Mouse (Mus musculus): ENCODE data around the gene Ddx25. TPM values are rescaled to one million over a fixed set of nuclear protein-coding genes. Genes with fewer than 3 reads are reported as not detected.

The Ddx25 gene
- polyA plus RNA-seq (2015; fragmentation: Nextera tagmentation; extraction: Ambion mirVana), result 19.4 and 21.6 TPM in 2 replicates

DNA sequence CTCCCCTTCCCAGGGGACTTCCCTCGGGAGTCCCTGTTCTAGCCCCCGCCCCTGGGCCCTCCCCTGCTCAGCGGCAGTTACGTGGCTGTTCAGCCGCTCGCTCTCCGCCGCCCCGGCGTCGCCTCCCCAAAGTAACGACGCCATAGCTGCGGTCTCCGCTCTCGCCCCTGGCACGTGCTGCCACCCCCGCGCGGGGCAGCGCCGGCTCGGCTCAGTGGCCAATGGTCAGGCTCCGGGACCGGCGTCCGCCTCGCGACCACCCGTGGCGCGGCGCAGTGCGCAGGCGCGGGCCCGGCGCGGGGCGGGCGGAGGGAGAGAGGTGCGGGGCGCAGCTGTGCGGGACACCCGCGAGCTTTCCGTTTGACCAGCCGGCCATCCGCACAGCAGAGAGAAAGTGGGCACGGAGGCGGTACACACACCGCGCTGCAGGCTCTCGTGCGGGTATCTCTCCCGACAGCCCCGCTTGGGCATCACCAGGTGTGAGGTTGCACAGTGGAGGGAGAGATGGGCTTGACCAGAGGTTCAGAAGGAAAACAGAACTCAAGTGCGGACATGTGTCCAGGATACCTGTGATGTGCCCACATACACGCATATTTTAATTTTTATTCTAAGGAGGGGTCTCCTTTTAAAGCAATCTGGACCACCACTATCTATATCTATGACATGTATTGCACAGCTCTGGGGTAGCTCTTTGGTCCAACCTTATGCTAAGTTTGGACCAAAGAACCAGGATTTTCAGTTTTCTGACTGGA lies at the start of gene Ddx25, which contains the start of gene Pus3:
TSS of gene Ddx25 (minus strand) at position 272 of the 752 bp plus-strand sequence.
TSS of gene Pus3 (plus strand) at position 339 of the 752 bp plus-strand sequence.
- Histone ChIP-seq H3K4me1 (replicated peaks; ENCODE audit: control insufficient read depth, insufficient read depth, low read length) (peaks cover 17% of the 10 kb centered on the region), H3K9me3 (ENCODE audit: control insufficient read depth, low read length) (no peaks in the 10 kb centered on the region), H3K4me2 (ENCODE audit: low read length) (peak within 1 kb of the TSS; percentile 97), H3K36me3 (ENCODE audit: control insufficient read depth, insufficient read depth) (peaks cover 10% of the 10 kb centered on the region; the same call in 1 of the 2 replicates), H3K4me3 (replicated peaks; ENCODE audit: low read length) (peak within 1 kb of the TSS; percentile 58), H3K9ac (replicated peaks; ENCODE audit: low read depth, low read length) (peak within 1 kb of the TSS; percentile 73), H3K27me3 (replicated peaks; ENCODE audit: control insufficient read depth, insufficient read depth, low read length) (peaks cover 2% of the 10 kb centered on the region; the same call in 1 of the 2 replicates), H3K27ac (ENCODE audit: low read length) (peak within 1 kb of the TSS; percentile 78)
- WGBS, result under 1% methylated on average over 59 of the region's 59 CpGs
- peak; percentile 68 for ATAC-seq

DNA sequence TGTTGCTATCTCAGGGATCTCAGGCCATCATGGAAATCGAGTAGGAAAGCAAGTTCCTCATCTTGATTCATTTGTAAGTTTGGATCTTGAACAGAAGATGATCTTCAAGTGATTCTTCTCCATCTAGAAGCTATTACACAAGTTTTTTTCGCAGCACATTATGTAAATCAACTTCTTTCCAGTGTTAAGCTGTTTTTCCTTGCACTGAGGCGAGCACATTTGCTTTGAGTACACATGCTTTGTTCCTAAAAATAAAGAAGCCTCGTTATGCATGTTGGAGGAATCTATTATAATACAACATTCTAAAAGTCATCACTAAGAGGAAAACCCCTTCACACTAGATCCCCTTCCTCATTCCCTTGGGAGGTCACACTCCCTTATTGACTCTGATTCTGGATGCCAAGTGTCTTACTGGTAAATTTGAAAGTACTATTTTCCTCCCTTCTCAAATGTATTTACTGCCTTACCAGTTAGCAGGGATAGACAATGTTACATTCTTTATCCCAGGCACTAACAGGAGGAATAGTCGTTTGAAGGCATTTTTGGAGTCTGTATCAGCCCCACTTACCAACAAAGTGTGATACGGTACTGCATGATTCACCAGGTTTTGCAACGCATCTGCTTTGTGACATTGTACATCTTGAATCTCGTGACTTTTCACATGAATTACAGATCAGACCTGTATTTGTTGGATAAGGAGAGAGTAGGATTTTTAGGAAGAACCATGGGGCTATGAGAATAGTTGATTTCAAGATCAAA lies 49.5 kb upstream of the Ddx25 start:
- no peak overlapping the region for H3K9ac ChIP-seq (replicated peaks; ENCODE audit: low read depth, low read length)
- H3K36me3 ChIP-seq (ENCODE audit: control insufficient read depth, insufficient read depth), result no peaks in the 10 kb centered on the region
- H3K9me3 ChIP-seq (ENCODE audit: control insufficient read depth, low read length), result no peaks in the 10 kb centered on the region
- ATAC-seq, result no peak
- H3K27me3 ChIP-seq (replicated peaks; ENCODE audit: control insufficient read depth, insufficient read depth, low read length), result no peaks in the 10 kb centered on the region
- H3K27ac ChIP-seq (ENCODE audit: low read length), result no peak overlapping the region
- H3K4me2 ChIP-seq (ENCODE audit: low read length), result no peak overlapping the region
- WGBS, result 57% methylated on average over 8 of the region's 8 CpGs
- H3K4me1 ChIP-seq (replicated peaks; ENCODE audit: control insufficient read depth, insufficient read depth, low read length), result no peaks in the 10 kb centered on the region
- H3K4me3 ChIP-seq (replicated peaks; ENCODE audit: low read length), result no peak overlapping the region

DNA sequence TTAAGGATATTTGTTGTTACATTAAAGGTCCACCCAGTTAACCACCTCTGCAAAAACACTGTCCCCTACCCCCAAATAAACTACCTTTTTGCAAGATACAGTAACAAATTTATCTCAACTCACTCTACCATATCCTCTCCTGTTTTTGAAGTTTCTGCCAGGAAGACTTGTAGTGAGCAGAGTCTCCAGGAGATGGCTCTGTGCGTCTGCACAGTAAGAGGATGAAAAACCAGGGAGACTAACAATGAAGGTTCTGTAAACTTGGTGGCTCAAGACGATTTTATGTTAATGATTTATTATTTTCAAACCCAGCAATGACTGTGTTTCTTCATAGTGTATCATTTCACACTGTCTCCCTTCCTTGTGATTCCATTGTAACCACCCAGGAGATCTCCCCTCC lies 34.6 kb upstream of the Ddx25 start:
- H3K4me3 ChIP-seq (replicated peaks; ENCODE audit: low read length), result no peak overlapping the region
- 8% methylated on average over 2 of the region's 2 CpGs for WGBS
- H3K36me3 ChIP-seq (ENCODE audit: control insufficient read depth, insufficient read depth), result no peaks in the 10 kb centered on the region
- no peaks in the 10 kb centered on the region for H3K27me3 ChIP-seq (replicated peaks; ENCODE audit: control insufficient read depth, insufficient read depth, low read length)
- H3K4me1 ChIP-seq (replicated peaks; ENCODE audit: control insufficient read depth, insufficient read depth, low read length), result no peaks in the 10 kb centered on the region
- H3K27ac ChIP-seq (ENCODE audit: low read length), result no peak overlapping the region
- peak; percentile 40; the same call in 1 of the 2 replicates for ATAC-seq
- no peak overlapping the region for H3K4me2 ChIP-seq (ENCODE audit: low read length)
- H3K9ac ChIP-seq (replicated peaks; ENCODE audit: low read depth, low read length), result no peak overlapping the region
- H3K9me3 ChIP-seq (ENCODE audit: control insufficient read depth, low read length), result no peaks in the 10 kb centered on the region

DNA sequence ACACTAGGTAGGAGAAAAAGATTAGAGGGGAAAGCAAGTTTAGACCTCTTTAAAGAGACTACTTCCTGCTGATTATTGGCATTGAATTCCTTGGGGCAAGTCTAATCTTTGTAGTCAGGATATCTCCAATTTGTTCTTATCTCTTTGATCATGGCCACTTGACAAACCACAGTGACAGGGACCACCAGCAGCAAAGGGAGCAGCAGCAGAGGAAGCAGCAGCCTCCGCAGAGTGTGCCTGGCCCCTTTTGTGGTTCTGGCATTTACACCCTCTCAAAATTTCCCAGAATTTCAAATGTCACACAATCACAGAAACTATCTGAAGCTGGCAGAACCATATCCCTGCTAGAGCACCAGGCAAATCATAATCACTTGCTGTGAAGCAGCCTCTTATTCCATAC lies 29.3 kb upstream of the Ddx25 start:
- H3K4me3 ChIP-seq (replicated peaks; ENCODE audit: low read length), result no peak overlapping the region
- H3K4me2 ChIP-seq (ENCODE audit: low read length), result no peak overlapping the region
- no peaks in the 10 kb centered on the region for H3K27me3 ChIP-seq (replicated peaks; ENCODE audit: control insufficient read depth, insufficient read depth, low read length)
- no peak overlapping the region for H3K9ac ChIP-seq (replicated peaks; ENCODE audit: low read depth, low read length)
- no peak overlapping the region for H3K27ac ChIP-seq (ENCODE audit: low read length)
- H3K36me3 ChIP-seq (ENCODE audit: control insufficient read depth, insufficient read depth), result no peaks in the 10 kb centered on the region
- no peaks in the 10 kb centered on the region for H3K9me3 ChIP-seq (ENCODE audit: control insufficient read depth, low read length)
- no peak for ATAC-seq
- no peaks in the 10 kb centered on the region for H3K4me1 ChIP-seq (replicated peaks; ENCODE audit: control insufficient read depth, insufficient read depth, low read length)
- WGBS, result 78% methylated on average over 1 of the region's 1 CpGs

DNA sequence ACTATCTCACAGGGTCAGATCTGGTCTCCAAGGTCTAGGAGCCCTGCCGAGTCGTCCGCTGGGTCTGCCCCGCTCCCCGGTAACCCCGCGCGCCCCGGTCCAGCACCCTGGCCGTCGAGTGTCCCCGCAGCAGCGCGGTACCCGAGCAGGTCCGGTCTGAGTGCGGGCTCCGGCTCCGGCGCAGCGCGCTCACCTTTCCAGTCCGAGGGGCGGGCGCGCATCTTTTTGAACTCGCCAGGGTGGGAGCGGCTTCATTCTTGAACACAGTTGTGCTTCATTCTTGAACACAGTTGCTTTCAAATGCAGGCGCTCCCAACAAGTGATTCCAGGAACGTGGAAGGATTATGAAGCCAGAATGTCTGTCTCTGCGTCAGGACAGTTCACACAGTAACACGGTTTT lies 16.1 kb upstream of the Ddx25 start:
- peak overlapping the region; percentile 35 for H3K4me3 ChIP-seq (replicated peaks; ENCODE audit: low read length)
- H3K36me3 ChIP-seq (ENCODE audit: control insufficient read depth, insufficient read depth), result no peaks in the 10 kb centered on the region
- peak overlapping the region; percentile 41; the same call in 1 of the 2 replicates for H3K9ac ChIP-seq (replicated peaks; ENCODE audit: low read depth, low read length)
- H3K27me3 ChIP-seq (replicated peaks; ENCODE audit: control insufficient read depth, insufficient read depth, low read length), result peaks cover 6% of the 10 kb centered on the region
- peaks cover 5% of the 10 kb centered on the region for H3K4me1 ChIP-seq (replicated peaks; ENCODE audit: control insufficient read depth, insufficient read depth, low read length)
- no peak overlapping the region for H3K27ac ChIP-seq (ENCODE audit: low read length)
- H3K9me3 ChIP-seq (ENCODE audit: control insufficient read depth, low read length), result no peaks in the 10 kb centered on the region
- H3K4me2 ChIP-seq (ENCODE audit: low read length), result peak overlapping the region; percentile 59
- WGBS, result 3% methylated on average over 32 of the region's 32 CpGs
- no peak for ATAC-seq

DNA sequence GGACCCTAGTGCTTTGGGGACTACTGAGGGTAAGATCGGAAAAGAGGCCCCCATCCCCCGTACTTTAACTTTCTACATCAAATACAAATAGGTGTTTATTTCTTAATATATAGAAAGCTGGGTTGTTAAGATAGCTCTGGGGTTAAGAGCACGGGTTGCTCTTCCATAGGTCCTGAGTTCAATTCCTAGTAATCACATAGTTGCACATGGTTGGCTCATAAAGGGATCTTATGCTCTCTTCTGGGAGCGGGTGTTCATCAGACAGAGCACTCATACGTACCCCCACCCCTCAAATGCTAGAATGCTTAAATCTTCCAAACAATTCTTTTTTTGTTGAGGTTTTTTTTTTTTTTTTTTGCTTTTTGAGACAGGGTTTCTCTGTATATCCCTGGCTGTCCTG lies 12.3 kb upstream of the Ddx25 start:
- Histone ChIP-seq H3K9me3 (ENCODE audit: control insufficient read depth, low read length) (no peaks in the 10 kb centered on the region), H3K4me1 (replicated peaks; ENCODE audit: control insufficient read depth, insufficient read depth, low read length) (peaks cover 10% of the 10 kb centered on the region), H3K27me3 (replicated peaks; ENCODE audit: control insufficient read depth, insufficient read depth, low read length) (peaks cover 6% of the 10 kb centered on the region), H3K4me2 (ENCODE audit: low read length) (peak overlapping the region; percentile 55), H3K4me3 (replicated peaks; ENCODE audit: low read length) (peak overlapping the region; percentile 76), H3K9ac (replicated peaks; ENCODE audit: low read depth, low read length) (peak overlapping the region; percentile 71), H3K36me3 (ENCODE audit: control insufficient read depth, insufficient read depth) (peaks cover 18% of the 10 kb centered on the region), H3K27ac (ENCODE audit: low read length) (peak overlapping the region; percentile 91)
- WGBS, result 5% methylated on average over 5 of the region's 5 CpGs
- peak; percentile 3; the same call in 1 of the 2 replicates for ATAC-seq

DNA sequence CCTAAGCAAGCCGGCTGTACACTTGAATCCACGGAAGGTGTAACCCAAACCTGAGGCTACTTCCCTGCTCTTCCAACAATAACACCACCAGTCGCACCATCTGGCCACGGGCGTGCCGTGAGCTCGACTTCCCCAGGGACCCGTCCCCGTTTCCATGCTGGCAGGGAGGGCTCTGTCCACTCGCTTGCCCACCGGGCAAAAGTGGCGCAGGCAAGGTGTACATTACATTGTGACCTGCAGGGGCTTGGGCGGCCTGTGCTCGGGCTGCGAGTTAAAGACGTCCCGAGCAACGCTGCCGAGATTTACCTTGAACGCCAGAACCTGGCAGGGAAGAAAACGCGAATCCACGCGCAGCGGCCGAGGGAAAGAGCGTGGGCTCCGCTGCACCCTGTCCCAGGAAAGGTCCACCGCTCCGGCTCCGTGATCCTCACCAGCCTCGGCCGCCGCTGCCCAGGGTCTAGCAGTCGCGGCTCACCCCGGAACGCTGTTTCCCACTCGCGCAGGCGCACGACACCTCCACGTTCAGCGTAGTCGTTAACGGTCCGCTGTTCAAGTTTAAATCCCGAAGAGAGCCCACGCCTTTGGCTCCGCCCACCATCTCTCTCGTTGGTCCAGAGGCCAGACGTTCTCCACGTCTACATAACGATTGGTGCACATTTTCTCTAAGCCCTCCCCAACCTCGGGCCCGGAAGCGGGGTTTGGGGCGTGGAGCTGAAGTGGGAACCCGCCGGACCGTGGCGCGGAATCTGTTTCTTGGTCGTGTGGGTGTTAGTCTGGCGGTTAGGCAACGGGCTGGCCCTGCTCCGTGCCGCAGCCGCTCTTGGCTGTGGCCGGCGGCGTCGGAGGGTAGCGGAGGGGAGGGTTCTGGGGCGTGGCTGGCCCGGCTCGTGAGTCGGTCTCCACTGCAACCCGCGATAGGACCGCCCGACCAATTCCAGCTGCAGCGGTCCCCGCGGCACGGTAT lies 11.5 kb upstream of the Ddx25 start, which contains the start of the genes Pate2 and Hyls1:
TSS of gene Pate2 (plus strand) at position 714 of the 964 bp plus-strand sequence.
TSS of gene Hyls1 (minus strand) at position 828 of the 964 bp plus-strand sequence.
- peak within 1 kb of the TSS; percentile 78 for H3K9ac ChIP-seq (replicated peaks; ENCODE audit: low read depth, low read length)
- peak; percentile 99 for ATAC-seq
- H3K36me3 ChIP-seq (ENCODE audit: control insufficient read depth, insufficient read depth), result peaks cover 23% of the 10 kb centered on the region
- peak within 1 kb of the TSS; percentile 91 for H3K27ac ChIP-seq (ENCODE audit: low read length)
- no peaks in the 10 kb centered on the region for H3K9me3 ChIP-seq (ENCODE audit: control insufficient read depth, low read length)
- H3K27me3 ChIP-seq (replicated peaks; ENCODE audit: control insufficient read depth, insufficient read depth, low read length), result peaks cover 3% of the 10 kb centered on the region
- peaks cover 10% of the 10 kb centered on the region for H3K4me1 ChIP-seq (replicated peaks; ENCODE audit: control insufficient read depth, insufficient read depth, low read length)
- peak within 1 kb of the TSS; percentile 81 for H3K4me2 ChIP-seq (ENCODE audit: low read length)
- H3K4me3 ChIP-seq (replicated peaks; ENCODE audit: low read length), result peak within 1 kb of the TSS; percentile 76
- under 1% methylated on average over 86 of the region's 86 CpGs for WGBS

DNA sequence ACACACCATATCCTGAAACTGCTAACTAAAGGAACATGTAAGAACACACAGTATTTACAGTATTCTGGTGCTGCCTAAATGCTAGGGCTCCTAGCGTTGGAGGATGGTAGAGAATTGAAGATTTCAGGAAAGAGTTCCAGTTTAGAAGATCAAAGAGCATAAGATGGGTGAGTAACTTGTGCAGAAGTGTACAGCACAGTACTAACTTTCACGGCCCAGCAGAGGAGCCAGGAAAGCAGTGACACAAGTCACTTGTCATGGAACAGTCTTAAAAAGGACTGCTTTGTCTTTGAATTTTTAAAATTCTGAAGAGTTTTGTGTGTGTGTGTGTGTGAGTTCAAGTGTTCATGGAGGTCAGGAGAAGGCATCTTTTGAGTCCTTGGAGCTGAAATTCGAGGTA lies 9.7 kb upstream of the Ddx25 start:
- Histone ChIP-seq H3K9ac (replicated peaks; ENCODE audit: low read depth, low read length) (no peak overlapping the region), H3K4me1 (replicated peaks; ENCODE audit: control insufficient read depth, insufficient read depth, low read length) (peaks cover 5% of the 10 kb centered on the region), H3K9me3 (ENCODE audit: control insufficient read depth, low read length) (no peaks in the 10 kb centered on the region), H3K27ac (ENCODE audit: low read length) (no peak overlapping the region), H3K27me3 (replicated peaks; ENCODE audit: control insufficient read depth, insufficient read depth, low read length) (no peaks in the 10 kb centered on the region; the same call in 1 of the 2 replicates), H3K4me2 (ENCODE audit: low read length) (no peak overlapping the region), H3K4me3 (replicated peaks; ENCODE audit: low read length) (no peak overlapping the region), H3K36me3 (ENCODE audit: control insufficient read depth, insufficient read depth) (peaks cover 23% of the 10 kb centered on the region)
- ATAC-seq, result no peak
- WGBS, result 86% methylated on average over 3 of the region's 3 CpGs

Measured in forebrain, embryonic 16.5 days (tissue).